ENCODE assay signal across 12 mouse cellular contexts in the genomic region with DNA sequence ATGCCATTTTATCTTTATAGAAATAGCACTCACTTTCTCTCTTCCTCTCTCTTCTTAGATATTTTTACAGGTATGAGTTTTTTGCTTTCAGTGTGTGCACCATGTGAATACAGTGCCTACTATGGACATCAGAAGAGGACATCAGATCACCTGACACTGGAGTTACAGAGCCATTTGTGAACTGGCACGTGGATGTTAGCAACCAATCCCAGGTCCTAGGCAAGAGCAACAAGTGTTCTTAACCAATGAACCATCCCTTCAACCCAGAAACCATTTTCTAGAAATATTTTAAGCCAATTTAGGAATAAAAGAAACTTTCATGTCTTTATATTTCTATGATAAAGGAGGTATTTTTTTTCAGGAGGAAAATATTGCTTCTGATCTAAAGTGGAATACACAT.
DNase-seq lines count a peak whose midpoint lies in the region; ATAC-seq and TF ChIP-seq lines count a peak whose summit lies in the region.
"Had no signal": no experiment of that assay in that cellular context is flagged by ENCODE, and none has a peak within 500 bp of the region (broad histone marks: within the 10 kb centered on the region; RNA-seq: fewer than 3 reads in every experiment).

No protein-coding gene starts in this region.

- WGBS in liver, embryonic 16.5 days (ENCODE audit: insufficient replicate concordance), result 50% methylated on average over 1 of the region's 1 CpGs

- no peak overlapping the region for H3K4me2 ChIP-seq in liver, embryonic 16.5 days (ENCODE audit: low read depth, low read length)
- H3K4me2 ChIP-seq: forebrain, embryonic 15.5 days; hindbrain, embryonic 13.5 days had no signal

- no peak overlapping the region for H3K9ac ChIP-seq in liver, embryonic 16.5 days (ENCODE audit: low read depth, low read length)
- H3K9ac ChIP-seq: forebrain, embryonic 15.5 days; hindbrain, embryonic 13.5 days had no signal

- no peaks in the 10 kb centered on the region for H3K27me3 ChIP-seq in liver, embryonic 16.5 days (ENCODE audit: control insufficient read depth, insufficient read depth, low read depth, low read length)
- no peaks in the 10 kb centered on the region for H3K27me3 ChIP-seq in splenic B cell, adult 2 months (ENCODE audit: control insufficient read depth, insufficient read depth, low read length, poor library complexity, severe bottlenecking)
- H3K27me3 ChIP-seq: forebrain, embryonic 15.5 days; heart, embryonic 12.5 days; hindbrain, embryonic 13.5 days had no signal

- TF ChIP-seq CTCF in bone marrow macrophage, adult 2 months (IDR thresholded peaks at IDR 0.05; ENCODE audit: low read depth, low read length), result no peak

- H3K4me1 ChIP-seq in bone marrow macrophage, adult 2 months (ENCODE audit: control insufficient read depth, insufficient read depth, low read length), result peaks cover 14% of the 10 kb centered on the region
- peaks cover 3% of the 10 kb centered on the region for H3K4me1 ChIP-seq in liver, embryonic 16.5 days (ENCODE audit: control insufficient read depth, low read depth, low read length)
- H3K4me1 ChIP-seq: forebrain, embryonic 15.5 days; hindbrain, embryonic 13.5 days had no signal

- 0 out of 2 replicates have a peak, but pooled peaks have one; percentile 47 for ATAC-seq in liver, embryonic 16.5 days (ENCODE audit: low read depth)
- ATAC-seq: midbrain, embryonic 16.5 days had no signal

- no peak for TF ChIP-seq POLR2A in bone marrow macrophage, adult 2 months (IDR thresholded peaks at IDR 0.05; ENCODE audit: borderline replicate concordance, low read depth, low read length)

- DNase-seq in lung, postnatal 36 days, result peak; percentile 17
- no peak for DNase-seq in lung, postnatal 25 days (ENCODE audit: low spot score)
- DNase-seq in splenic B cell, adult 2 months (ENCODE audit: low read depth, low spot score), result peak; percentile 27
- no peak for DNase-seq in layer of hippocampus, adult 9-11 months
- DNase-seq in cerebellum, postnatal 14 days, result no peak
- no peak for DNase-seq in ovary, postnatal 36 days (ENCODE audit: low spot score)

- peak overlapping the region; percentile 51 for H3K27ac ChIP-seq in bone marrow macrophage, adult 2 months (ENCODE audit: insufficient read depth, low read depth, low read length)
- H3K27ac ChIP-seq in liver, embryonic 16.5 days (ENCODE audit: low read length), result no peak overlapping the region
- H3K27ac ChIP-seq: forebrain, embryonic 15.5 days; hindbrain, embryonic 13.5 days had no signal

- H3K9me3 ChIP-seq in liver, embryonic 16.5 days (replicated peaks; ENCODE audit: control insufficient read depth, low read length), result no peaks in the 10 kb centered on the region
- H3K9me3 ChIP-seq: forebrain, embryonic 15.5 days; heart, embryonic 12.5 days; hindbrain, embryonic 13.5 days had no signal

- H3K4me3 ChIP-seq in bone marrow macrophage, adult 2 months (ENCODE audit: insufficient read depth, low read length), result no peak overlapping the region
- no peak overlapping the region for H3K4me3 ChIP-seq in liver, embryonic 16.5 days (ENCODE audit: low read depth, low read length)
- H3K4me3 ChIP-seq: forebrain, embryonic 15.5 days; hindbrain, embryonic 13.5 days had no signal

- H3K36me3 ChIP-seq in liver, embryonic 16.5 days (ENCODE audit: control insufficient read depth, insufficient read depth), result no peaks in the 10 kb centered on the region
- H3K36me3 ChIP-seq in splenic B cell, adult 2 months (ENCODE audit: control insufficient read depth, insufficient read depth, low read length, poor library complexity, severe bottlenecking), result no peaks in the 10 kb centered on the region
- H3K36me3 ChIP-seq: forebrain, embryonic 15.5 days; heart, embryonic 12.5 days; hindbrain, embryonic 13.5 days had no signal

Comparison
In these comparisons a context has a peak if more than half of its experiments do, and no peak if none do; other contexts are left out.
1. DNase-seq: peak in lung, postnatal 36 days (single experiment) and splenic B cell, adult 2 months (single experiment); none in lung, postnatal 25 days (single experiment), layer of hippocampus, adult 9-11 months (single experiment), cerebellum, postnatal 14 days (0 of 2) and ovary, postnatal 36 days (single experiment).